Mouse (Mus musculus) CH12.LX (cell line): Measurements from ENCODE around the gene Rabgap1l. TPM values are rescaled to one million over a fixed set of nuclear protein-coding genes. Genes with fewer than 3 reads are reported as not detected.
A peak's percentile ranks its signal among the peaks of the same experiment; 100 is the strongest.

Source experiments
- DNase-seq: peaks from one replicate; pipeline ENCODE4 v3.0.0-alpha.2; 2013; ENCODE audit errors: extremely low read depth
- H3K27ac ChIP-seq: 2 replicates; pipeline ENCODE4 v1.5.1; 2012; ENCODE audit warnings: low read depth, mild to moderate bottlenecking, control low read depth, moderate library complexity; ENCODE audit not compliant: insufficient read depth
- H3K27me3 ChIP-seq: replicated peaks from 2 replicates; pipeline ENCODE3; 2012; ENCODE audit warnings: inconsistent platforms
- H3K36me3 ChIP-seq, 2 experiments: replicated peaks in 1 of 2; 2 replicates each; pipeline versions ENCODE3 to v1.6.1; 2012; ENCODE audit warnings: inconsistent platforms in 1 of 2, low read length in 1 of 2, mild to moderate bottlenecking in 1 of 2, mixed read lengths in 1 of 2, moderate library complexity in 1 of 2; ENCODE audit not compliant: control insufficient read depth in 1 of 2, insufficient read depth in 1 of 2
- H3K4me1 ChIP-seq, 2 experiments: 2 replicates each; pipeline ENCODE4 v1.6.1; 2012; ENCODE audit warnings: inconsistent platforms in 1 of 2, moderate library complexity in 1 of 2; ENCODE audit not compliant: insufficient read depth in 2 of 2, control insufficient read depth in 1 of 2
- H3K4me2 ChIP-seq: 2 replicates; pipeline ENCODE4 v1.6.1; 2012; ENCODE audit warnings: low read depth, mild to moderate bottlenecking, control low read depth; ENCODE audit not compliant: poor library complexity, insufficient read depth, severe bottlenecking
- H3K4me3 ChIP-seq, 3 experiments: fragments of 150-350 bp in 1 of 3; sonication (generic) in 1 of 3; replicated peaks in 1 of 3; 2 replicates each; pipeline versions ENCODE3 to v1.5.1; 2011 to 2012; ENCODE audit warnings: low read depth in 2 of 3, low read length in 2 of 3, mild to moderate bottlenecking in 2 of 3, moderate library complexity in 2 of 3, control low read depth in 1 of 3, improper control_type of control experiment in 1 of 3, inconsistent platforms in 1 of 3, mixed read lengths in 1 of 3; ENCODE audit not compliant: poor library complexity in 1 of 3
- H3K79me2 ChIP-seq: replicated peaks from 2 replicates; pipeline ENCODE4 v1.6.1; 2012; ENCODE audit warnings: mild to moderate bottlenecking, moderate library complexity; ENCODE audit not compliant: control insufficient read depth, poor library complexity, insufficient read depth, severe bottlenecking; ENCODE audit errors: extremely low read depth
- H3K9ac ChIP-seq: 2 replicates; pipeline ENCODE4 v1.6.1; 2012; ENCODE audit warnings: low read depth, mild to moderate bottlenecking, control low read depth, moderate library complexity; ENCODE audit not compliant: insufficient read depth
- H3K9me3 ChIP-seq: replicated peaks from 2 replicates; pipeline ENCODE3; 2012; ENCODE audit warnings: low read length, inconsistent platforms, mixed read lengths
- CHD1 ChIP-seq: IDR thresholded peaks from 2 replicates; pipeline ENCODE4 v1.6.1; 2012; ENCODE audit warnings: low read depth, low read length, improper control_type of control experiment, inconsistent platforms
- CHD2 ChIP-seq: IDR thresholded peaks from 2 replicates; pipeline ENCODE4 v1.6.1; 2011; ENCODE audit warnings: low read length, improper control_type of control experiment
- CTCF ChIP-seq, 2 experiments: IDR thresholded peaks in 1 of 2; conservative IDR thresholded peaks in 1 of 2; 2 replicates each; pipeline ENCODE4 v1.5.1; 2011 to 2012; ENCODE audit warnings: low read depth in 2 of 2, low read length in 2 of 2, improper control_type of control experiment in 1 of 2, inconsistent platforms in 1 of 2, mild to moderate bottlenecking in 1 of 2, moderate library complexity in 1 of 2
- E2F4 ChIP-seq: IDR thresholded peaks from 2 replicates; pipeline ENCODE4 v1.6.1; 2011; ENCODE audit warnings: low read depth, low read length, improper control_type of control experiment; ENCODE audit not compliant: insufficient replicate concordance
- ETS1 ChIP-seq: conservative IDR thresholded peaks from 2 replicates; pipeline ENCODE4 v1.6.1; 2012; ENCODE audit warnings: low read depth, mild to moderate bottlenecking, inconsistent platforms, low read length, improper control_type of control experiment, moderate library complexity
- GABPA ChIP-seq: IDR thresholded peaks from 2 replicates; pipeline ENCODE4 v1.6.1; 2012; ENCODE audit warnings: low read depth, low read length, improper control_type of control experiment, inconsistent platforms; ENCODE audit not compliant: insufficient replicate concordance
- IRF4 ChIP-seq: IDR thresholded peaks from 2 replicates; pipeline ENCODE4 v1.6.1; 2014; ENCODE audit warnings: low read depth, mild to moderate bottlenecking, inconsistent platforms, low read length, improper control_type of control experiment
- JUN ChIP-seq: IDR thresholded peaks from 2 replicates; pipeline ENCODE4 v1.6.1; 2011; ENCODE audit warnings: low read depth, mild to moderate bottlenecking, low read length, improper control_type of control experiment, moderate library complexity; ENCODE audit not compliant: insufficient read depth
- JUND ChIP-seq: conservative IDR thresholded peaks from 2 replicates; pipeline ENCODE4 v1.6.1; 2011; ENCODE audit warnings: low read depth, low read length, improper control_type of control experiment
- MEF2A ChIP-seq: IDR thresholded peaks from 2 replicates; pipeline ENCODE4 v1.6.1; 2014; ENCODE audit warnings: low read depth, mild to moderate bottlenecking, inconsistent platforms, low read length, improper control_type of control experiment, borderline replicate concordance
- MYC ChIP-seq: IDR thresholded peaks from 2 replicates; pipeline ENCODE4 v1.6.1; 2011; ENCODE audit warnings: low read depth, mild to moderate bottlenecking, improper control_type of control experiment, low read length
- NELFE ChIP-seq: IDR thresholded peaks from 2 replicates; pipeline ENCODE4 v1.6.1; 2011; ENCODE audit warnings: low read depth, low read length, improper control_type of control experiment
- PAX5 ChIP-seq: IDR thresholded peaks from 2 replicates; pipeline ENCODE4 v1.6.1; 2012; ENCODE audit warnings: low read length, inconsistent platforms, mixed read lengths
- POLR2A ChIP-seq: IDR thresholded peaks from 2 replicates; pipeline ENCODE4 v1.6.1; 2011; ENCODE audit warnings: low read depth, mild to moderate bottlenecking, improper control_type of control experiment, low read length
- RAD21 ChIP-seq: IDR thresholded peaks from 2 replicates; pipeline ENCODE4 v1.6.1; 2011; ENCODE audit warnings: low read depth, mild to moderate bottlenecking, low read length, improper control_type of control experiment, moderate library complexity
- RCOR1 ChIP-seq: conservative IDR thresholded peaks from 2 replicates; pipeline ENCODE4 v1.6.1; 2012; ENCODE audit warnings: low read depth, mild to moderate bottlenecking, inconsistent platforms, low read length, improper control_type of control experiment
- SMC3 ChIP-seq: IDR thresholded peaks from 2 replicates; pipeline ENCODE4 v1.6.1; 2011; ENCODE audit warnings: low read depth, low read length, improper control_type of control experiment
- TBP ChIP-seq: conservative IDR thresholded peaks from 2 replicates; pipeline ENCODE4 v1.6.1; 2011; ENCODE audit warnings: low read depth, low read length, improper control_type of control experiment
- TCF12 ChIP-seq: IDR thresholded peaks from 2 replicates; pipeline ENCODE4 v1.6.1; 2014; ENCODE audit warnings: low read depth, mild to moderate bottlenecking, inconsistent platforms, low read length, improper control_type of control experiment
- USF1 ChIP-seq: IDR thresholded peaks from 2 replicates; pipeline ENCODE4 v1.6.1; 2014; ENCODE audit warnings: low read depth, mild to moderate bottlenecking, inconsistent platforms, low read length, improper control_type of control experiment
- USF2 ChIP-seq: conservative IDR thresholded peaks from 2 replicates; pipeline ENCODE4 v1.6.1; 2011; ENCODE audit warnings: low read depth, low read length, improper control_type of control experiment
- ZC3H11A ChIP-seq: IDR thresholded peaks from 2 replicates; pipeline ENCODE4 v1.6.1; 2012; ENCODE audit warnings: low read depth, mild to moderate bottlenecking, inconsistent platforms, low read length, improper control_type of control experiment
- ZMIZ1 ChIP-seq: IDR thresholded peaks from 2 replicates; pipeline ENCODE4 v1.6.1; 2012; ENCODE audit warnings: low read depth, mild to moderate bottlenecking, inconsistent platforms, low read length, improper control_type of control experiment
- ZNF384 ChIP-seq: IDR thresholded peaks from 2 replicates; pipeline ENCODE4 v1.6.1; 2012; ENCODE audit warnings: low read depth, low read length, improper control_type of control experiment, inconsistent platforms
- dilution Hi-C: fragments of 300-500 bp; cut with MboI; formaldehyde crosslinking; loops from 2 replicates; pipeline ENCODE4 v1.14.3; 2020; ENCODE audit warnings: low sequenced_read_pairs; ENCODE audit not compliant: extremely low pct_unique_long_range_greater_than_20kb, extremely low pct_ligation_motif_present
- in situ Hi-C: fragments of 300-500 bp; cut with MboI; formaldehyde crosslinking; loops from 3 replicates; pipeline ENCODE4 v1.14.3; 2019; ENCODE audit warnings: low sequenced_read_pairs, low pct_ligation_motif_present, low pct_unique_long_range_greater_than_20kb, mixed read lengths
- polyA plus RNA-seq: library from polyadenylated mRNA; unstranded; fragments of >175 nt; gene quantifications from 2 replicates; pipeline ENCODE4 v1.2.1, GENCODE M21; 2012; ENCODE audit warnings: low read depth; ENCODE audit not compliant: insufficient read length
- total RNA-seq, 2 experiments: library from RNA; depleted of rRNA; stranded (reverse); fragments of 300-350 nt in 1 of 2; fragments of >200 nt in 1 of 2; gene quantifications; 2 replicates each; pipeline ENCODE4 v1.2.3; 2012 to 2014

Rabgap1l gene
- total and polyA plus RNA-seq, 3 experiments: 84.0 to 109 (median 85.6) TPM

DNA sequence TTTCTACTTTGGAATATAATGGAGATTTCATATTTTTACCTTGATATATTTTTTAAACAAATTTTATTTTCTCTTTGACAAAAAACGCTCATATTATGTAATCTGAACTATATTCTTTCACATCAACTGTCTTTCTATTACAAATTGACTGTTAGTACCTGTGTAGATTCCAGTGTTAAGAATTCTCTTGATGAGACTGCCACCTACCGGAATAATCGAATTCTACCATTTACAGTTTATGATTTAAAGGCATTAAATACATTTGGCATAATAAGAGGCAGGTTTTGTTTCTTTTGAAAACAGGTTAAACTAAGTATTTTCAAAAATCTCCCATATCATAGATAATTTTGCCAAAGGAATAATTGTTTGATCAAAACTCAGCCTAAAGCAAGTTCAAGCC lies 75.3 kb downstream of the Rabgap1l start:
- Histone ChIP-seq H3K36me3 (peaks cover 33 to 60% of the 10 kb centered on the region in 2 experiments), H3K9ac (no peak overlapping the region), H3K27ac (no peak overlapping the region), H3K27me3 (no peaks in the 10 kb centered on the region), H3K4me2 (no peak overlapping the region), H3K9me3 (no peaks in the 10 kb centered on the region), H3K4me3 (no peak overlapping the region), H3K79me2 (no peaks in the 10 kb centered on the region), H3K4me1 (no peaks in the 10 kb centered on the region)
- no peak for TF ChIP-seq USF2
- no peak for TF ChIP-seq MEF2A
- no peak for TF ChIP-seq ZMIZ1
- no peak for TF ChIP-seq CHD1
- no peak for TF ChIP-seq CHD2
- no peak for TF ChIP-seq JUND
- no peak for TF ChIP-seq SMC3
- TF ChIP-seq RAD21: no peak; the same call in 1 of the 2 replicates
- TF ChIP-seq IRF4: no peak
- in situ Hi-C loops: no loop called here
- dilution Hi-C loops: no loop called here
- DNase-seq: no peak

DNA sequence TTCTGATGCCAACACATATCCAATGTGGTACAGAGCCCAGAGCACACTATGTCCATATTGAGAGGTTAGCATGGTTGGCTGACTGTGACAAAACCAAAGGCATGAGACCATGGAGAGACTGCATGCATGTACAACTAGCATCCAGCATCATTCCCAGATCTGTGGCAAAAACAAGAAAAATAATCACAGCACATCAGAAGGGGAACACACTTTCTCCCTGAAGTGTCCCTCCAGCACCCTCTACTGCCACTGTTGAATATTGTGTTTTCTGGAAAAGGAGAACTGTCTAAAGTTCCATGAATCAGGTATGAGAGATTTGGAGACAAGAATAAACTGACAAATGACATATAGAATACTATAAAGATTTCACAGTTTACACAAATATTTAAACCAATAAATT lies 78.3 kb downstream of the Rabgap1l start:
- Histone ChIP-seq H3K9ac (no peak overlapping the region), H3K27me3 (no peaks in the 10 kb centered on the region), H3K4me3 (no peak overlapping the region), H3K79me2 (no peaks in the 10 kb centered on the region), H3K9me3 (no peaks in the 10 kb centered on the region), H3K36me3 (peaks cover 19 to 47% of the 10 kb centered on the region in 2 experiments), H3K4me2 (no peak overlapping the region), H3K4me1 (no peaks in the 10 kb centered on the region)
- in situ Hi-C loops: no loop called here
- no peak for DNase-seq
- TF ChIP-seq CHD1: no peak
- TF ChIP-seq ETS1: no peak
- TF ChIP-seq E2F4: no peak
- TF ChIP-seq SMC3: peak; percentile 30
- no peak for TF ChIP-seq TBP
- TF ChIP-seq CTCF (conservative IDR thresholded peaks at IDR 0.05 in 1 of 2, IDR thresholded peaks at IDR 0.05 in 1 of 2; ENCODE audit: low read depth in 2 of 2, low read length in 2 of 2): peak in 1 of 2 experiments; percentile 55; a peak in 2 of 4 replicates
- TF ChIP-seq NELFE: no peak
- TF ChIP-seq JUND: no peak
- no peak for TF ChIP-seq GABPA
- TF ChIP-seq ZNF384: no peak
- TF ChIP-seq TCF12: no peak
- TF ChIP-seq MYC: no peak
- TF ChIP-seq RCOR1: no peak
- no peak for TF ChIP-seq POLR2A
- peak; percentile 48 for TF ChIP-seq RAD21
- no peak for TF ChIP-seq ZC3H11A
- TF ChIP-seq USF1: no peak
- TF ChIP-seq JUN: no peak
- no peak for TF ChIP-seq PAX5
- TF ChIP-seq, all 38 proteins: peak for 3
- dilution Hi-C loops: no loop called here
- H3K27ac ChIP-seq: no peak overlapping the region
